Mouse (Mus musculus) left cerebral cortex, postnatal 25 days (tissue): Measurements from ENCODE around the gene Sf3b5. TPM values are rescaled to one million over a fixed set of nuclear protein-coding genes. Genes with fewer than 3 reads are reported as not detected.
A peak's percentile ranks its signal among the peaks of the same experiment; 100 is the strongest.

Experiments
- DNase-seq, 2 experiments: peaks; one replicate each; pipeline ENCODE4 v3.0.0; 2022; ENCODE audit warnings: low spot score in 2 of 2, mixed read lengths in 1 of 2
- intact Hi-C: fragments of 180-260 bp; cut with DNase I; formaldehyde crosslinking; loops from one replicate; pipeline ENCODE4 v1.15.1; 2025
- total RNA-seq, 2 experiments: library from RNA; stranded (reverse); gene quantifications; 2 replicates each; pipeline ENCODE4 v1.2.3; 2021

Gene Sf3b5
- total RNA-seq, result 1 to 10 TPM; 7.0 to 7.9 TPM

GRCm38 (mm10) chr10:13005043-13005442, at the start of gene Sf3b5:
TSS of gene Sf3b5 (plus strand) at chr10:13005343.
- intact Hi-C loops, result loop anchor here (5.0 kb wide), 1 partner anchor 83 kb away; no protein-coding TSS in a partner anchor
- no peak for DNase-seq

- DNase-seq, result no peak
- intact Hi-C loops, result no loop called here
These were observed 49.3 kb upstream of the Sf3b5 start for GRCm38 (mm10) chr10:12955831-12956230.

DNA sequence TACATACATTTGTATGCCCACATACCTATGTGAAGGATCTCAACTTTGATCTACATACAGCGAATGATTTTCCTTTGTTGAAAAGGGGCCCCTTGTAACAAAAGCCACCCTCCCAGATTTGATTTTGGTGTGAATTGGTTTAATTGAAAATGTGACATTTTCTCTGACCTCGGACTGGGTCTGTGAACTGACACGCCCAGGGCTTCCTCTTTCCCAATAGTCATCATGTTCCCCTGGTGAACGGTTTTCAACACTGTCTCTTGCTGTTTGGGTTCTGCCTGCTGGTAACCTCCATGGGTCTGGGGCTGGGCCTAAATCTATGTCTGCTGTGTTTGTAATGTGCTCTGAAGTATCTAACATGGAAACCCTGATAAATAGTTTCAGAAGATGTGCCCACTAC, 47.9 kb upstream of the Sf3b5 start:
- intact Hi-C loops, result no loop called here
- DNase-seq, result no peak

DNA sequence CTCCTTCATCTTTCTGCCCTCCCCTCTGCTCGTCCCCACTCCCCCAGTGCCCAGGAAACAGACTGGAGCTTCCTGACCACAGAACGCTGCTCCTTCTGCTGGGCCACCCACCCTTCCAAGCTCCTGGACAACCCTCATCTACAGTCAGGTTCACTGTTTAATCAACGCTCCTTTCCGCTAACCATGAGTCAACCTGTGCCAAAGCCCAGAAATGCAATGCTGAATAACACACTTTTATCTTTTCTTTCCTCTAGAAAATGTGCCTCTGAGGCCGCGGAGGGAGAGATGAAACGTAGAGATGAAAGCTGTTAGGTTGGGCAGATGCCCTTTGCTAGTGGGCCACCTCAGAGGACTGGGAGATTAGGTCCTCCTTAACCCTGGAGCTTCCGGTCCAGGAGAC, 43.6 kb upstream of the Sf3b5 start:
- no peak for DNase-seq

GRCm38 (mm10) chr10:12962238-12962637, 42.9 kb upstream of the Sf3b5 start:
- DNase-seq, result no peak
- intact Hi-C loops, result no loop called here

More for the DNA sequence above, 43.6 kb upstream of the Sf3b5 start:
- intact Hi-C loops, result no loop called here

- no peak for DNase-seq
- intact Hi-C loops, result no loop called here
These were observed 41.6 kb upstream of the Sf3b5 start for GRCm38 (mm10) chr10:12963362-12964147.

DNA sequence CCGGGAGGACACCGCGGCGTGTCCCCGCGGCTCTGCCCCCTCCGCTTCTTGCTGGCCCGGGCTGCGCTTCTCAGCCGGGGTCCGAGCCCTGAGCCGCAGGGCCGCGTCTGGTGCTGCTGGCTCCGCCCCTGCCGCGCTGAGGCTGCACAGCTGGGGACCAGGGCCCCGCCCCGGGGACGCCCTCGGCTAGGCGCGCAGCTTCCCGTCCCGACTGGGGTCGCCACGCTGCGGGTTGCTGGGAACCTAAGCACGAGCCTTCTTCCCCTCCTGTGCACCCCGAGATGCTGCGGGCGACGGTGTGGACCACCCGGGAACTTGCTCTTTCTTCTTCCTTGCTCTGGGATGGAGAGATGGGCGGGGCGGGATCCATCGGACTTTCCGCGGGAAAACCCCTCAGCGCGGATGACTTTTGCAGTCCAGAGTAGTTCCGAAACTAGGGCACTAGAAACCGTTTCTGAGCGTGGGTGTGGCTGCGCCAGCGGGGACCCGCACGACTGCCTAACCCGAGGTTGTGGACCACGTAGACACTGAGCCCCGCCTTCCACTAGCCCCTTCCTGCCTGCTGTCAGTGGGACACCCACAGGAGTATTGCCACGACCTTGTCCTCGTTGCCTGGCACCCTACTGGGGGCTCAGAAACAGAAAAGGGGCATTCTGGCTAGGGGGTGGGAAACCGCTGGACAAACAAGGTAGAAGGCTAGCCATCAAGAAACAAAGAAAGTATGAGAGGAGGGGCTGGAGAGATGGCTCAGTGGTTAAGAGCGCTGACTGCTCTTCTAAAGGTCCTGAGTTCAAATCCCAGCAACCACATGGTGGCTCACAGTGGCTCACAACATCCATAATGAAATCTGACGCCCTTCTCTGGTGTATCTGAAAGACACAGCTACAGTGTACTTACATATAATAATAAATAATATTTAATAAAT, 40.7 kb upstream of the Sf3b5 start, which contains the start of gene Stx11:
TSS of gene Stx11 (minus strand) at position 148 of the 925 bp plus-strand sequence.
- DNase-seq, result no peak
- intact Hi-C loops, result no loop called here

DNA sequence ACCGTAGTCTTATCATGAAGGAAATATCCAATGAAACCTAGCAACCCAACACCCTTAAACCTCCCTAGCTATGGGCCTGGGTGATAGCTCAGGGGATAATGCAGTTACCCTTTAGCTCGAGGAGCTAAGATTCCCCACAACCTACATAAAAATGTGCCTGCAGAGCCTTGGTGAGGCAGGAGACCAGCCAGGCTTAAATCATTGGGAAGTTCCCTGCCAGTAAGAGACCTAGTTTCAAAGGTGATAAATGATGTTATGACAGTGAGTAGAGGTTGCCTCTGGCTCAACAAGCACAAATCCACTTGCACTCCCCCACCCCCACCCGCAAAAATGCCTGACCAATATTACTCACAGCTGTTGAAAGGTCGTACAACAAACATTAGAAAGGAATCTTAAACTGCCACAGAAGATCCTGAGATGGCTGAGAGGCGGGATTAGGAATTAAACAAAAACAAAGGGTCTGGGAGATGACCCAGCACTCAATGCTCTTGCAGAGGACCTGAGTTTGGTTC, 39.4 kb upstream of the Sf3b5 start:
- intact Hi-C loops, result no loop called here
- no peak for DNase-seq

- DNase-seq, result no peak
- intact Hi-C loops, result no loop called here
These were observed 30.6 kb upstream of the Sf3b5 start for GRCm38 (mm10) chr10:12974572-12974971.

DNA sequence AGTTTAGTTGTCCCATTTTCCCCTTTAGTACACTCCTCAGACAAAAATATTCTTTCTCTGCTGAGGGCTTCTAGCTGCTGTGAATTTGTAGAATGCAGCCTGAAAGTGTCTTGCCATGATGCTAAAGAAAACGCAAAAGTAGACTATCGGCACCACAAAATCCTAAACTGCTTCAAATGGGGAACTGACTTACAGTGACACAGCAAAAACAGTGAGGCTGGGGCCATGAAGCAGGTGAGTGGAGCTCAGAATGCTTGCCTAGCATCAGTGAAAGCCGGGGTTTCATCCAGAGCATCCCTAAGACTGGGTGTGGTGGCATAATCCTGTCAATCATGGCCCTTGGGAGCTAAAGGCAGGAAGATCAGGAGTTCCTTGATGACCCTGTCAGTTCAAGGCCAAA, 29.7 kb upstream of the Sf3b5 start:
- DNase-seq, result no peak
- intact Hi-C loops, result no loop called here

GRCm38 (mm10) chr10:12975957-12976356, 29.2 kb upstream of the Sf3b5 start:
- no peak for DNase-seq
- intact Hi-C loops, result no loop called here

DNA sequence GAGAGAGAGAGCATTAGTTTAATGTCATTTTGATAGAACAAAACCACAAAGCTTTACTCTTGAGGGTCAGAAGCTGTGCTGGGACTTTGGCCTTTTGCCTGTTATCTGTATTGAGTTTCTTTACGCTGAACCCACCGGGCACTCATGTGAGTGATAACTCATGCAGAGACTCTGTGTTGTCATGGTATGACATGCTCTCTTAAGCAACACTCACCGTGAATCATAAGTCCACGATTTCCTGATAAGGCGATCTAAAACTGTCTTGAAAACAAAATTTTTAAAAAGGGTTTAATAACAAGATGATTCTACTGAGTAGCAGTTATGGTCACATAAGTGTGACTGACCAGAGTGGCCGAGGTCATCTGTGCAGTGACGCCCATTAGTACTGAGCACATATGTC, 28.6 kb upstream of the Sf3b5 start:
- intact Hi-C loops, result no loop called here
- no peak for DNase-seq

- intact Hi-C loops, result no loop called here
- peak; percentile 4 to 82 for DNase-seq
These were observed 27.3 kb upstream of the Sf3b5 start for GRCm38 (mm10) chr10:12977787-12978212.

GRCm38 (mm10) chr10:12981071-12981470, 24.1 kb upstream of the Sf3b5 start:
- DNase-seq, result no peak
- intact Hi-C loops, result no loop called here

GRCm38 (mm10) chr10:12983516-12983915, 21.6 kb upstream of the Sf3b5 start:
- DNase-seq, result no peak
- intact Hi-C loops, result no loop called here

DNA sequence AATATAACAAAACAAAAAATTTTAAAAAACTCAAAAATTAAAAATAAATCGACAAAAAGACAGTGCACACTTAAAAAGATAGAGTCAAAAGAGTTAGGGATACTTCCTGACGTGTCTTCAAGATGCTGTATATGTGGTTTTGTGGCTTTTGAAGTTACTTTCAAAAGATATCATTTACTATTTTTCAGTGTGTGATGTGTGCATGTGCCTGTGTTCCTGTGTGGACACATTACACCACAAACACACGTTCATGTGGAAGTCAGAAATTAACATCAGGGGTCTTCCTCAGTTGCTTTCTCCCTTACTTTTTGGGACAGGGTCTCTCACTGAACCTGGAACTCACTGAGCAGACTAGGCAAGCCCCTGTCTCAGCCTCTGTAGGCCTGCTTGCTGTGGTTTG, 20.1 kb upstream of the Sf3b5 start:
- intact Hi-C loops, result no loop called here
- DNase-seq, result no peak

DNA sequence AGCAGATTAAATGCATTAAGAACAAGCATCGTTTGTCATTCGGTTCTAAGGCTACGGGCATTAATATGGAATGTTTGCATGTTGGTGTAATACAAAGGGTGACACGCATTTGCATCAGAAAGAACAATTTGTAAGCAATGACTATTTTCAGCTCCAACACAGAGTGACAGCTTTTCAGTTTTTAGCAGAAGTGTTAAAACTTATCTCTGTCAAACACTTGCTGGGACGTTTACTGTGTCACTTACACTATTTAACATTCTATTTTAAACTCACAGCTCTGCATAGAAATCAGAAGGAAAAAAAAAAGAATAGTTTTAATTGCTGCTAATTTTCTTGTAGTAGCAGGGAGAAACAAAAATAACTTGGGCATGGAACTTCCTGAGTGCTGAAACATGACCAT, 18.7 kb upstream of the Sf3b5 start:
- intact Hi-C loops, result no loop called here
- no peak for DNase-seq

GRCm38 (mm10) chr10:12986943-12987342, 18.2 kb upstream of the Sf3b5 start:
- intact Hi-C loops, result no loop called here
- DNase-seq, result no peak

GRCm38 (mm10) chr10:12991953-12992352, 13.2 kb upstream of the Sf3b5 start:
- no peak for DNase-seq
- intact Hi-C loops, result no loop called here

DNA sequence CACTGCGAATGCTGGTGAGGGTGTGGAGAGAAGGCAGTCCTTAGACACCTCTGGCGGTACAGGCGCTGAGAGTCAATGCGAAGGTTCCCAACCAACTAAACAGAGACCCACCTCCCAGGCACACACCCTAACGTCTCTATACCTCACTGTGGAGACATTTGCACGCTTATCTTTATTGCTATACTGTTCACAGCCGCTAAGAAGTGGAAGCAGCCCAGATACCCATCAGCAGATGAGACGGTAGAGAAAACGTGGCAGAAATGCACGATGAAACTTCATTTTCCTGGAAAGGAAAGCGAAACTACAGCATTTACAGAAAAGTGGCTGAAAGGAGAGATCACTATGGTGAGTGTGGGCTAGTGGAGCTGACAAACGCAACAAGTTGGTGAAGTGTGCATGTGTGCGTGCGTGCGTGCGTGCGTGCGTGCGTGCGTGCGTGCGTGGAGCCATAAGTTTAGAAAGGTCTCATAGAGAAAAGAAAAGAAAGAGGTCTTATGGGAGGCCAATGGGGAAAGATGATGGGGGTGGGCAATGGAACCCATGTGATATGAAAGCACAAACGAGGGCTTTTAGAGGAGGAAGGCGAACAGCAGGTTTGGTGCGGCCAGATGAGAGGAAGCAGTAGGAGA, 11.6 kb upstream of the Sf3b5 start:
- intact Hi-C loops, result no loop called here
- no peak for DNase-seq
